Mouse (Mus musculus): ENCODE data around the gene Rnf150.

GRCm38 (mm10) chr8:83103968-83104367 lies 240.8 kb downstream of the Rnf150 start:
- TF ChIP-seq CTCF (IDR thresholded peaks at IDR 0.05; ENCODE audit: borderline replicate concordance, insufficient read depth, low read depth, low read length), result no peak
- TF ChIP-seq POLR2A (IDR thresholded peaks at IDR 0.05; ENCODE audit: borderline replicate concordance, insufficient read depth, low read length), result no peak
